24 mouse cellular contexts compared by ENCODE assay signal in genomic region chr5:46108020-46108419, GRCm38 (mm10).
DNase-seq lines count a peak whose midpoint lies in the region; ATAC-seq and TF ChIP-seq lines count a peak whose summit lies in the region.
"Had no signal": no experiment of that assay in that cellular context is flagged by ENCODE, and none has a peak within 500 bp of the region (broad histone marks: within the 10 kb centered on the region; RNA-seq: fewer than 3 reads in every experiment).

No protein-coding gene starts in this region.

- H3K9me3 ChIP-seq in forebrain, embryonic 16.5 days (ENCODE audit: control insufficient read depth, low read length): no peaks in the 10 kb centered on the region
- H3K9me3 ChIP-seq in forebrain, embryonic 11.5 days (ENCODE audit: control insufficient read depth, low read length): no peaks in the 10 kb centered on the region
- no peaks in the 10 kb centered on the region for H3K9me3 ChIP-seq in midbrain, embryonic 15.5 days
- no peaks in the 10 kb centered on the region for H3K9me3 ChIP-seq in midbrain, embryonic 13.5 days
- H3K9me3 ChIP-seq: embryonic facial prominence, embryonic 10.5 days; embryonic facial prominence, embryonic 12.5 days; G1E had no signal

- no peak overlapping the region for H3K4me2 ChIP-seq in forebrain, embryonic 16.5 days (ENCODE audit: low read length)
- H3K4me2 ChIP-seq in forebrain, embryonic 11.5 days (ENCODE audit: low read depth, low read length, severe bottlenecking): no peak overlapping the region
- H3K4me2 ChIP-seq in midbrain, embryonic 15.5 days: no peak overlapping the region
- H3K4me2 ChIP-seq in midbrain, embryonic 13.5 days (replicated peaks): no peak overlapping the region
- H3K4me2 ChIP-seq: embryonic facial prominence, embryonic 12.5 days had no signal

- H3K27me3 ChIP-seq in forebrain, embryonic 16.5 days (replicated peaks; ENCODE audit: control insufficient read depth, insufficient read depth, low read length): no peaks in the 10 kb centered on the region
- H3K27me3 ChIP-seq in forebrain, embryonic 11.5 days (ENCODE audit: control insufficient read depth, insufficient read depth, low read length): no peaks in the 10 kb centered on the region
- no peaks in the 10 kb centered on the region for H3K27me3 ChIP-seq in midbrain, embryonic 15.5 days (replicated peaks)
- no peaks in the 10 kb centered on the region for H3K27me3 ChIP-seq in midbrain, embryonic 13.5 days
- H3K27me3 ChIP-seq: CH12.LX; embryonic facial prominence, embryonic 12.5 days had no signal

- no peak overlapping the region for H3K9ac ChIP-seq in forebrain, embryonic 16.5 days (replicated peaks; ENCODE audit: low read depth, low read length)
- H3K9ac ChIP-seq in forebrain, embryonic 11.5 days (ENCODE audit: low read length): no peak overlapping the region
- no peak overlapping the region for H3K9ac ChIP-seq in midbrain, embryonic 15.5 days
- no peak overlapping the region for H3K9ac ChIP-seq in midbrain, embryonic 13.5 days (replicated peaks)
- H3K9ac ChIP-seq: embryonic facial prominence, embryonic 12.5 days; forebrain, postnatal 0 days had no signal

- no peaks in the 10 kb centered on the region for H3K36me3 ChIP-seq in forebrain, embryonic 16.5 days (ENCODE audit: control insufficient read depth, insufficient read depth)
- H3K36me3 ChIP-seq in forebrain, embryonic 11.5 days (ENCODE audit: control insufficient read depth, insufficient read depth, low read length): no peaks in the 10 kb centered on the region
- H3K36me3 ChIP-seq in midbrain, embryonic 15.5 days (replicated peaks): no peaks in the 10 kb centered on the region
- no peaks in the 10 kb centered on the region for H3K36me3 ChIP-seq in midbrain, embryonic 13.5 days
- H3K36me3 ChIP-seq: embryonic facial prominence, embryonic 10.5 days; embryonic facial prominence, embryonic 12.5 days; G1E had no signal

- DNase-seq in forebrain, embryonic 11.5 days (ENCODE audit: low spot score): no peak
- peak; percentile 15 for DNase-seq in retina, postnatal 1 day
- no peak for DNase-seq in retina, embryonic 14.5 days (ENCODE audit: low spot score)
- DNase-seq in brain, embryonic 14.5 days (ENCODE audit: low read depth): peak; percentile 31
- no peak for DNase-seq in thymus, postnatal 10 days (ENCODE audit: low spot score in 2 of 2)
- DNase-seq: adrenal gland, adult 8-10 months; adrenal gland, postnatal 14 days; adrenal gland, postnatal 36 days; cerebellum, adult 11-12 months; cerebellum, adult 2 months; cerebellum, adult 9-10 months; cerebellum, postnatal 10 days; cerebellum, postnatal 25 days; forebrain, postnatal 0 days had no signal

- no peaks in the 10 kb centered on the region for H3K4me1 ChIP-seq in forebrain, embryonic 16.5 days (replicated peaks; ENCODE audit: control insufficient read depth, insufficient read depth, low read length)
- H3K4me1 ChIP-seq in forebrain, embryonic 11.5 days (replicated peaks; ENCODE audit: control insufficient read depth, insufficient read depth, low read length): no peaks in the 10 kb centered on the region
- no peaks in the 10 kb centered on the region for H3K4me1 ChIP-seq in midbrain, embryonic 15.5 days
- H3K4me1 ChIP-seq in midbrain, embryonic 13.5 days (replicated peaks): no peaks in the 10 kb centered on the region
- H3K4me1 ChIP-seq: embryonic facial prominence, embryonic 10.5 days; embryonic facial prominence, embryonic 12.5 days had no signal

- H3K4me3 ChIP-seq in forebrain, embryonic 16.5 days (replicated peaks; ENCODE audit: low read length): no peak overlapping the region
- no peak overlapping the region for H3K4me3 ChIP-seq in forebrain, embryonic 11.5 days (ENCODE audit: low read depth, low read length)
- no peak overlapping the region for H3K4me3 ChIP-seq in midbrain, embryonic 15.5 days
- no peak overlapping the region for H3K4me3 ChIP-seq in midbrain, embryonic 13.5 days (replicated peaks)
- H3K4me3 ChIP-seq: embryonic facial prominence, embryonic 10.5 days; embryonic facial prominence, embryonic 12.5 days had no signal

- WGBS in forebrain, embryonic 16.5 days: 42% methylated on average over 4 of the region's 4 CpGs
- 73% methylated on average over 4 of the region's 4 CpGs for WGBS in forebrain, embryonic 11.5 days
- WGBS in midbrain, embryonic 15.5 days: 46% methylated on average over 4 of the region's 4 CpGs
- 69% methylated on average over 4 of the region's 4 CpGs for WGBS in midbrain, embryonic 13.5 days

- H3K27ac ChIP-seq in forebrain, embryonic 16.5 days (ENCODE audit: low read length): no peak overlapping the region
- H3K27ac ChIP-seq in forebrain, embryonic 11.5 days (ENCODE audit: low read depth, low read length): no peak overlapping the region
- H3K27ac ChIP-seq in midbrain, embryonic 15.5 days: no peak overlapping the region
- no peak overlapping the region for H3K27ac ChIP-seq in midbrain, embryonic 13.5 days
- H3K27ac ChIP-seq: embryonic facial prominence, embryonic 10.5 days; embryonic facial prominence, embryonic 12.5 days had no signal

- TF ChIP-seq POLR2A in brain, embryonic 14.5 days (IDR thresholded peaks at IDR 0.05; ENCODE audit: borderline replicate concordance, extremely low read depth, insufficient read depth, insufficient read length, poor library complexity, severe bottlenecking): no peak

- no peak for TF ChIP-seq CTCF in brain, embryonic 14.5 days (IDR thresholded peaks at IDR 0.05; ENCODE audit: borderline replicate concordance, extremely low read depth, insufficient read depth, insufficient read length)

- ATAC-seq in forebrain, embryonic 16.5 days: peak; percentile 54; the same call in 1 of the 2 replicates
- no peak for ATAC-seq in forebrain, embryonic 11.5 days (replicated peaks; ENCODE audit: low FRiP score)
- ATAC-seq in midbrain, embryonic 15.5 days (replicated peaks): peak; percentile 71
- no peak for ATAC-seq in midbrain, embryonic 13.5 days
- ATAC-seq: activated CD4-positive, CD25-positive, alpha-beta regulatory T cell, adult 4 months; forebrain, embryonic 14.5 days; forebrain, postnatal 0 days; Patski had no signal

Comparison
In these comparisons a context has a peak if more than half of its experiments do, and no peak if none do; other contexts are left out.
1. ATAC-seq: peak in forebrain, embryonic 16.5 days (single experiment) and midbrain, embryonic 15.5 days (single experiment); none in forebrain, embryonic 11.5 days (single experiment) and midbrain, embryonic 13.5 days (single experiment).
2. DNase-seq: peak in retina, postnatal 1 day (single experiment) and brain, embryonic 14.5 days (single experiment); none in forebrain, embryonic 11.5 days (single experiment), retina, embryonic 14.5 days (single experiment) and thymus, postnatal 10 days (0 of 2).